ENCODE assay signal across 8 mouse cellular contexts in the genomic region with DNA sequence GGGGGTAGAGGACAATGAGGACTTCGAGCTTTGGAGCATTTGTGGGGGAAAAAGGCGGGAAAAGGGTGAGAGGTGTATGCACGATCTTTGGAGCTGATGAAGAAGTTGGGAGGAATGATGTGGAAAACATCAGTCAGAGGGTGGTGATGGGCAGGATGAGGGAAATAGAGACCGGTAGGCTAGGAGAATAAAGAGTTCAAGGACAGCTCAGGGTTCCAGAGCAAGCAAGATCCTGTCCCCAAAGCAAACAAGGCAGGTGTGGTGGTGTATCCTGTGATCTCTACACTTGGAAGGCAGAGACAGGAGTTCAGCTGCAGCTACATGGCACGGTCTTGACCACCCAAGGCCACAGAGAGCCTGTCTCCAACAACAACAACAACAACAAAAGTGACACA. TPM values are rescaled to one million over a fixed set of nuclear protein-coding genes. Genes with fewer than 3 reads are reported as not detected.
DNase-seq lines count a peak whose midpoint lies in the region; ATAC-seq and TF ChIP-seq lines count a peak whose summit lies in the region.

No protein-coding gene starts in this region.

- H3K4me1 ChIP-seq in heart, embryonic 15.5 days (replicated peaks) = peaks cover 11% of the 10 kb centered on the region
- H3K4me1 ChIP-seq in bone marrow, adult 2 months (ENCODE audit: control insufficient read depth, insufficient read depth, low read length) = no peaks in the 10 kb centered on the region; the same call in 1 of the 2 replicates
- peaks cover 15% of the 10 kb centered on the region for H3K4me1 ChIP-seq in hindbrain, embryonic 13.5 days (replicated peaks)
- peaks cover 17% of the 10 kb centered on the region for H3K4me1 ChIP-seq in midbrain, embryonic 14.5 days (ENCODE audit: control insufficient read depth, insufficient read depth, low read length)
- peaks cover 9% of the 10 kb centered on the region for H3K4me1 ChIP-seq in thymus, adult 2 months (replicated peaks; ENCODE audit: control insufficient read depth, insufficient read depth, low read length)

- WGBS in heart, embryonic 15.5 days = 26% methylated on average over 5 of the region's 5 CpGs
- 27% methylated on average over 5 of the region's 5 CpGs for WGBS in bone marrow, adult 2 months
- WGBS in hindbrain, embryonic 13.5 days = 28% methylated on average over 5 of the region's 5 CpGs
- 15% methylated on average over 5 of the region's 5 CpGs for WGBS in midbrain, embryonic 14.5 days
- WGBS in thymus, adult 2 months = 34% methylated on average over 5 of the region's 5 CpGs

- peak overlapping the region; percentile 73 for H3K4me3 ChIP-seq in heart, embryonic 15.5 days
- H3K4me3 ChIP-seq in bone marrow, adult 2 months (replicated peaks; ENCODE audit: control insufficient read depth, low read depth, low read length) = peak overlapping the region; percentile 1
- peak overlapping the region; percentile 58; the same call in 1 of the 2 replicates for H3K4me3 ChIP-seq in hindbrain, embryonic 13.5 days
- peak overlapping the region; percentile 69; the same call in 1 of the 2 replicates for H3K4me3 ChIP-seq in midbrain, embryonic 14.5 days (replicated peaks; ENCODE audit: low read depth, low read length)
- H3K4me3 ChIP-seq in thymus, adult 2 months (ENCODE audit: control insufficient read depth, insufficient read depth, low read length) = no peak overlapping the region

- H3K4me2 ChIP-seq in heart, embryonic 15.5 days = peak overlapping the region; percentile 82
- H3K4me2 ChIP-seq in hindbrain, embryonic 13.5 days = peak overlapping the region; percentile 86
- H3K4me2 ChIP-seq in midbrain, embryonic 14.5 days (ENCODE audit: low read length) = peak overlapping the region; percentile 86

- H3K27me3 ChIP-seq in heart, embryonic 15.5 days = no peaks in the 10 kb centered on the region
- H3K27me3 ChIP-seq in hindbrain, embryonic 13.5 days = no peaks in the 10 kb centered on the region
- no peaks in the 10 kb centered on the region for H3K27me3 ChIP-seq in midbrain, embryonic 14.5 days (ENCODE audit: control insufficient read depth, insufficient read depth, low read length)
- no peaks in the 10 kb centered on the region for H3K27me3 ChIP-seq in thymus, adult 2 months (ENCODE audit: control insufficient read depth, insufficient read depth, low read length)

- TF ChIP-seq POLR2A in bone marrow, adult 2 months (IDR thresholded peaks at IDR 0.05; ENCODE audit: borderline replicate concordance, control insufficient read depth, low read depth, low read length) = no peak
- TF ChIP-seq POLR2A in thymus, adult 2 months (IDR thresholded peaks at IDR 0.05; ENCODE audit: control insufficient read depth, extremely low read depth, insufficient read depth, low read length, poor library complexity) = no peak

- no peak for TF ChIP-seq CTCF in bone marrow, adult 2 months (IDR thresholded peaks at IDR 0.05; ENCODE audit: control insufficient read depth, insufficient read depth, low read length)
- no peak for TF ChIP-seq CTCF in thymus, adult 2 months (IDR thresholded peaks at IDR 0.05; ENCODE audit: borderline replicate concordance, control insufficient read depth, extremely low read depth, insufficient read depth, low read length, poor library complexity)

- no peak for ATAC-seq in heart, embryonic 15.5 days (replicated peaks; ENCODE audit: insufficient number of reproducible peaks, insufficient read depth, low FRiP score, low read depth)
- ATAC-seq in hindbrain, embryonic 13.5 days (ENCODE audit: low FRiP score) = peak; percentile 59; the same call in 1 of the 2 replicates
- peak; percentile 25; the same call in 1 of the 2 replicates for ATAC-seq in midbrain, embryonic 14.5 days (ENCODE audit: low FRiP score, low TSS enrichment)

- no peaks in the 10 kb centered on the region for H3K9me3 ChIP-seq in heart, embryonic 15.5 days (replicated peaks)
- H3K9me3 ChIP-seq in hindbrain, embryonic 13.5 days = no peaks in the 10 kb centered on the region
- no peaks in the 10 kb centered on the region for H3K9me3 ChIP-seq in midbrain, embryonic 14.5 days (ENCODE audit: control insufficient read depth, low read length)

- no peak overlapping the region; the same call in 1 of the 2 replicates for H3K27ac ChIP-seq in heart, embryonic 15.5 days
- no peak overlapping the region for H3K27ac ChIP-seq in bone marrow, adult 2 months (ENCODE audit: control insufficient read depth, insufficient read depth, low read depth, low read length, poor library complexity)
- peak overlapping the region; percentile 74 for H3K27ac ChIP-seq in hindbrain, embryonic 13.5 days
- peak overlapping the region; percentile 79 for H3K27ac ChIP-seq in midbrain, embryonic 14.5 days (replicated peaks; ENCODE audit: low read depth, low read length)
- H3K27ac ChIP-seq in thymus, adult 2 months (ENCODE audit: control insufficient read depth, insufficient read depth, low read length) = no peak overlapping the region

- DNase-seq in heart, postnatal 25 days (ENCODE audit: low spot score) = no peak
- DNase-seq in midbrain, embryonic 14.5 days = no peak
- DNase-seq in retina, postnatal 1 day = no peak
- no peak for DNase-seq in embryo, embryonic 9.5 days (ENCODE audit: extremely low spot score)
- no peak for DNase-seq in thymus, adult 2 months

- H3K9ac ChIP-seq in heart, embryonic 15.5 days = 0 out of 2 replicates have a peak overlapping the region, but pooled peaks have one; percentile 76
- H3K9ac ChIP-seq in hindbrain, embryonic 13.5 days = no peak overlapping the region
- no peak overlapping the region for H3K9ac ChIP-seq in midbrain, embryonic 14.5 days (replicated peaks; ENCODE audit: low read length)

- H3K36me3 ChIP-seq in heart, embryonic 15.5 days = peaks cover 14% of the 10 kb centered on the region
- peaks cover 16% of the 10 kb centered on the region for H3K36me3 ChIP-seq in hindbrain, embryonic 13.5 days
- H3K36me3 ChIP-seq in midbrain, embryonic 14.5 days (ENCODE audit: control insufficient read depth, insufficient read depth, low read length) = peaks cover 14% of the 10 kb centered on the region
- no peaks in the 10 kb centered on the region; the same call in 1 of the 2 replicates for H3K36me3 ChIP-seq in thymus, adult 2 months (ENCODE audit: control insufficient read depth, insufficient read depth, low read length)

- intact Hi-C loops in heart, postnatal 25 days (cut with DNase I) = no loop called here

RNA-seq across cellular contexts. Expression of a gene that starts 0.4 kb away (rescaled TPM):
- polyA plus RNA-seq in heart, embryonic 15.5 days (2015; fragmentation: Nextera tagmentation; extraction: Ambion mirVana) = 120 and 132 TPM in 2 replicates
- 10 to 100 TPM; 34.4 to 43.0 TPM for total RNA-seq in heart, postnatal 25 days (2021)
- polyA plus RNA-seq in bone marrow, adult 2 months (2011; ENCODE audit: insufficient read depth, insufficient read length, low replicate concordance, missing spikeins) = 45.8 and 71.9 TPM in 2 replicates
- 220 and 236 TPM in 2 replicates for polyA plus RNA-seq in hindbrain, embryonic 13.5 days (2015; fragmentation: Nextera tagmentation; extraction: Ambion mirVana)
- polyA plus RNA-seq in midbrain, embryonic 14.5 days (2014; fragmentation: Nextera tagmentation; extraction: Ambion mirVana) = 214 and 238 TPM in 2 replicates
- polyA plus RNA-seq in thymus, adult 2 months (2012; rRNA removed) = 44.1 and 51.9 TPM in 2 replicates

RNA-seq across cellular contexts. Expression of a gene that starts 20.1 kb away (rescaled TPM):
- 0.10 TPM in 1 of 2 replicates, not detected in the other for polyA plus RNA-seq in heart, embryonic 15.5 days (2015; fragmentation: Nextera tagmentation; extraction: Ambion mirVana)
- total RNA-seq in heart, postnatal 25 days (2021) = not detected
- not detected in 2 replicates for polyA plus RNA-seq in bone marrow, adult 2 months (2011; ENCODE audit: insufficient read depth, insufficient read length, low replicate concordance, missing spikeins)
- polyA plus RNA-seq in hindbrain, embryonic 13.5 days (2015; fragmentation: Nextera tagmentation; extraction: Ambion mirVana) = 1.6 and 1.9 TPM in 2 replicates
- polyA plus RNA-seq in midbrain, embryonic 14.5 days (2014; fragmentation: Nextera tagmentation; extraction: Ambion mirVana) = 4.8 and 6.9 TPM in 2 replicates
- polyA plus RNA-seq in thymus, adult 2 months (2012; rRNA removed) = 0.58 and 1.0 TPM in 2 replicates

RNA-seq across cellular contexts. Expression of a gene that starts 25.7 kb away (rescaled TPM):
- 1.3 and 1.4 TPM in 2 replicates for polyA plus RNA-seq in heart, embryonic 15.5 days (2015; fragmentation: Nextera tagmentation; extraction: Ambion mirVana)
- 10 to 100 TPM; 18.3 to 27.6 TPM for total RNA-seq in heart, postnatal 25 days (2021)
- 0.95 and 3.1 TPM in 2 replicates for polyA plus RNA-seq in bone marrow, adult 2 months (2011; ENCODE audit: insufficient read depth, insufficient read length, low replicate concordance, missing spikeins)
- polyA plus RNA-seq in hindbrain, embryonic 13.5 days (2015; fragmentation: Nextera tagmentation; extraction: Ambion mirVana) = 0.06 and 0.16 TPM in 2 replicates
- polyA plus RNA-seq in midbrain, embryonic 14.5 days (2014; fragmentation: Nextera tagmentation; extraction: Ambion mirVana) = 0.26 and 0.28 TPM in 2 replicates
- polyA plus RNA-seq in thymus, adult 2 months (2012; rRNA removed) = 3.1 and 4.1 TPM in 2 replicates

RNA-seq across cellular contexts. Expression of a gene that starts 58.5 kb away (rescaled TPM):
- 79.5 and 79.9 TPM in 2 replicates for polyA plus RNA-seq in heart, embryonic 15.5 days (2015; fragmentation: Nextera tagmentation; extraction: Ambion mirVana)
- 10 to 100 TPM; 57.2 to 67.0 TPM for total RNA-seq in heart, postnatal 25 days (2021)
- 70.2 and 134 TPM in 2 replicates for polyA plus RNA-seq in bone marrow, adult 2 months (2011; ENCODE audit: insufficient read depth, insufficient read length, low replicate concordance, missing spikeins)
- 107 and 109 TPM in 2 replicates for polyA plus RNA-seq in hindbrain, embryonic 13.5 days (2015; fragmentation: Nextera tagmentation; extraction: Ambion mirVana)
- 94.0 and 117 TPM in 2 replicates for polyA plus RNA-seq in midbrain, embryonic 14.5 days (2014; fragmentation: Nextera tagmentation; extraction: Ambion mirVana)
- 72.2 and 79.5 TPM in 2 replicates for polyA plus RNA-seq in thymus, adult 2 months (2012; rRNA removed)

RNA-seq across cellular contexts. Expression of a gene that starts 59.5 kb away (rescaled TPM):
- polyA plus RNA-seq in heart, embryonic 15.5 days (2015; fragmentation: Nextera tagmentation; extraction: Ambion mirVana) = 34.9 and 50.1 TPM in 2 replicates
- 10 to 100 TPM; 37.5 to 40.4 TPM for total RNA-seq in heart, postnatal 25 days (2021)
- 14.0 and 26.1 TPM in 2 replicates for polyA plus RNA-seq in bone marrow, adult 2 months (2011; ENCODE audit: insufficient read depth, insufficient read length, low replicate concordance, missing spikeins)
- 34.0 and 38.1 TPM in 2 replicates for polyA plus RNA-seq in hindbrain, embryonic 13.5 days (2015; fragmentation: Nextera tagmentation; extraction: Ambion mirVana)
- 25.8 and 28.1 TPM in 2 replicates for polyA plus RNA-seq in midbrain, embryonic 14.5 days (2014; fragmentation: Nextera tagmentation; extraction: Ambion mirVana)
- polyA plus RNA-seq in thymus, adult 2 months (2012; rRNA removed) = 40.8 and 41.9 TPM in 2 replicates

Comparison
In these comparisons a context has a peak if more than half of its experiments do, and no peak if none do; other contexts are left out.
1. H3K27ac ChIP-seq: peak in hindbrain, embryonic 13.5 days (single experiment) and midbrain, embryonic 14.5 days (single experiment); none in heart, embryonic 15.5 days (single experiment), bone marrow, adult 2 months (single experiment) and thymus, adult 2 months (single experiment).
2. Peak in every context shown above with its lines, with median percentiles within 50 percentile points of each other: H3K4me2 ChIP-seq.